Mouse (Mus musculus) lung, embryonic 16.5 days (tissue): ENCODE measurements around the gene Phlpp2. TPM values are rescaled to one million over a fixed set of nuclear protein-coding genes. Genes with fewer than 3 reads are reported as not detected.
A peak's percentile ranks its signal among the peaks of the same experiment; 100 is the strongest.

Experiments used
- ATAC-seq: fragments of 200-750 bp; cut with Nextera tagmentation; 2 replicates; pipeline ENCODE4 v1.8.0; 2017; ENCODE audit warnings: low read depth, mild to moderate bottlenecking, moderate library complexity
- H3K27ac ChIP-seq: fragments of 300-500 bp; sonication (generic); 2 replicates; pipeline ENCODE4 v1.5.1; 2014; ENCODE audit warnings: mild to moderate bottlenecking, control low read depth, low read length
- H3K27me3 ChIP-seq: fragments of 300-500 bp; sonication (generic); 2 replicates; pipeline ENCODE4 v1.6.1; 2014; ENCODE audit warnings: low read depth, low read length, mixed read lengths; ENCODE audit not compliant: control insufficient read depth, insufficient read depth
- H3K36me3 ChIP-seq: fragments of 300-500 bp; sonication (generic); 2 replicates; pipeline ENCODE4 v1.6.1; 2014; ENCODE audit warnings: low read length; ENCODE audit not compliant: control insufficient read depth, insufficient read depth
- H3K4me1 ChIP-seq: fragments of 300-500 bp; sonication (generic); replicated peaks from 2 replicates; pipeline ENCODE4 v1.6.1; 2014; ENCODE audit warnings: low read length, mixed read lengths; ENCODE audit not compliant: control insufficient read depth, insufficient read depth
- H3K4me2 ChIP-seq: fragments of 300-500 bp; sonication (generic); 2 replicates; pipeline ENCODE4 v1.6.1; 2014; ENCODE audit warnings: low read depth, low read length, control low read depth
- H3K4me3 ChIP-seq: fragments of 300-500 bp; sonication (generic); 2 replicates; pipeline ENCODE4 v1.5.1; 2014; ENCODE audit warnings: mild to moderate bottlenecking, low read length, control low read depth
- H3K9ac ChIP-seq: fragments of 300-500 bp; sonication (generic); 2 replicates; pipeline ENCODE4 v1.6.1; 2014; ENCODE audit warnings: low read length, control low read depth
- H3K9me3 ChIP-seq: fragments of 300-500 bp; sonication (generic); 2 replicates; pipeline ENCODE4 v1.6.1; 2016; ENCODE audit warnings: low read length; ENCODE audit not compliant: control insufficient read depth
- WGBS: fragments of 180-500 bp; shearing (Covaris S2); extraction: QIAGEN DNeasy Blood & Tissue Kit; methylation state at CpG from one replicate; pipeline ENCODE4 v1.1.7; 2014; 5-methylcytosine and 5-hydroxymethylcytosine counted together
- polyA plus RNA-seq: library from polyadenylated mRNA; unstranded; fragments of >200 nt; fragmentation: Nextera tagmentation; extraction: Ambion mirVana; gene quantifications from 2 replicates; pipeline ENCODE4 v1.2.1, GENCODE M21; 2015

Phlpp2 gene
- 2.2 and 2.7 TPM in 2 replicates for polyA plus RNA-seq

GRCm38 (mm10) chr8:109868003-109868679 is at the start of gene Phlpp2:
Phlpp2 (plus strand) TSS chr8:109868542.
- peak within 1 kb of the TSS; percentile 91 for H3K27ac ChIP-seq
- peak within 1 kb of the TSS; percentile 96 for H3K9ac ChIP-seq
- peak; percentile 98 for ATAC-seq
- WGBS, result under 1% methylated on average over 42 of the region's 42 CpGs
- H3K36me3 ChIP-seq, result no peaks in the 10 kb centered on the region; the same call in 1 of the 2 replicates
- H3K4me1 ChIP-seq, result peaks cover 7% of the 10 kb centered on the region
- no peaks in the 10 kb centered on the region for H3K27me3 ChIP-seq
- peak within 1 kb of the TSS; percentile 83 for H3K4me2 ChIP-seq
- peak within 1 kb of the TSS; percentile 92 for H3K4me3 ChIP-seq
- H3K9me3 ChIP-seq, result no peaks in the 10 kb centered on the region

- Histone ChIP-seq H3K27me3 (no peaks in the 10 kb centered on the region), H3K9me3 (no peaks in the 10 kb centered on the region), H3K4me1 (no peaks in the 10 kb centered on the region), H3K4me2 (no peak overlapping the region), H3K27ac (no peak overlapping the region), H3K36me3 (peaks cover 6% of the 10 kb centered on the region; the same call in 1 of the 2 replicates), H3K4me3 (no peak overlapping the region), H3K9ac (no peak overlapping the region)
- no peak for ATAC-seq
- WGBS, result 88% methylated on average over 2 of the region's 2 CpGs
Observed at GRCm38 (mm10) chr8:109823561-109823960, 44.8 kb upstream of the Phlpp2 start.

GRCm38 (mm10) chr8:109839822-109840221 is 28.5 kb upstream of the Phlpp2 start:
- Histone ChIP-seq H3K4me3 (no peak overlapping the region), H3K9ac (no peak overlapping the region), H3K4me2 (no peak overlapping the region), H3K36me3 (peaks cover 19% of the 10 kb centered on the region), H3K27ac (no peak overlapping the region), H3K4me1 (no peaks in the 10 kb centered on the region), H3K27me3 (no peaks in the 10 kb centered on the region), H3K9me3 (no peaks in the 10 kb centered on the region)
- ATAC-seq, result no peak
- 87% methylated on average over 2 of the region's 2 CpGs for WGBS

GRCm38 (mm10) chr8:109842468-109842867 is 25.9 kb upstream of the Phlpp2 start:
- no peaks in the 10 kb centered on the region for H3K9me3 ChIP-seq
- H3K27ac ChIP-seq, result no peak overlapping the region
- WGBS, result 81% methylated on average over 1 of the region's 1 CpGs
- H3K4me3 ChIP-seq, result no peak overlapping the region
- no peak overlapping the region for H3K4me2 ChIP-seq
- H3K4me1 ChIP-seq, result no peaks in the 10 kb centered on the region
- no peak for ATAC-seq
- H3K27me3 ChIP-seq, result no peaks in the 10 kb centered on the region
- H3K9ac ChIP-seq, result no peak overlapping the region
- peaks cover 23% of the 10 kb centered on the region for H3K36me3 ChIP-seq

GRCm38 (mm10) chr8:109847866-109848265 is 20.5 kb upstream of the Phlpp2 start:
- Histone ChIP-seq H3K27ac (no peak overlapping the region), H3K36me3 (peaks cover 36% of the 10 kb centered on the region), H3K9ac (no peak overlapping the region), H3K4me3 (no peak overlapping the region), H3K9me3 (no peaks in the 10 kb centered on the region), H3K27me3 (no peaks in the 10 kb centered on the region), H3K4me2 (no peak overlapping the region), H3K4me1 (no peaks in the 10 kb centered on the region)
- ATAC-seq, result no peak
- WGBS, result 71% methylated on average over 2 of the region's 2 CpGs

GRCm38 (mm10) chr8:109848981-109849380 is 19.4 kb upstream of the Phlpp2 start:
- Histone ChIP-seq H3K9me3 (no peaks in the 10 kb centered on the region), H3K4me2 (no peak overlapping the region), H3K27ac (no peak overlapping the region), H3K27me3 (no peaks in the 10 kb centered on the region), H3K36me3 (peaks cover 31% of the 10 kb centered on the region), H3K4me3 (no peak overlapping the region), H3K4me1 (no peaks in the 10 kb centered on the region), H3K9ac (no peak overlapping the region)
- ATAC-seq, result no peak
- WGBS, result 82% methylated on average over 3 of the region's 3 CpGs

- H3K4me2 ChIP-seq, result no peak overlapping the region
- H3K36me3 ChIP-seq, result peaks cover 37% of the 10 kb centered on the region
- ATAC-seq, result 0 out of 2 replicates have a peak, but pooled peaks have one; percentile 34
- no peaks in the 10 kb centered on the region for H3K9me3 ChIP-seq
- no peaks in the 10 kb centered on the region for H3K27me3 ChIP-seq
- no peak overlapping the region for H3K27ac ChIP-seq
- H3K9ac ChIP-seq, result no peak overlapping the region
- 35% methylated on average over 6 of the region's 6 CpGs for WGBS
- H3K4me3 ChIP-seq, result no peak overlapping the region
- H3K4me1 ChIP-seq, result no peaks in the 10 kb centered on the region
Observed at GRCm38 (mm10) chr8:109853423-109853822, 14.9 kb upstream of the Phlpp2 start.

- H3K36me3 ChIP-seq, result peaks cover 35% of the 10 kb centered on the region
- no peak for ATAC-seq
- H3K9me3 ChIP-seq, result no peaks in the 10 kb centered on the region
- 94% methylated on average over 4 of the region's 4 CpGs for WGBS
- H3K27ac ChIP-seq, result no peak overlapping the region
- no peak overlapping the region for H3K4me2 ChIP-seq
- H3K4me1 ChIP-seq, result no peaks in the 10 kb centered on the region
- H3K4me3 ChIP-seq, result no peak overlapping the region
- H3K27me3 ChIP-seq, result no peaks in the 10 kb centered on the region
- no peak overlapping the region for H3K9ac ChIP-seq
Observed at GRCm38 (mm10) chr8:109854522-109854921, 13.8 kb upstream of the Phlpp2 start.

GRCm38 (mm10) chr8:109855451-109855850 is 12.9 kb upstream of the Phlpp2 start:
- Histone ChIP-seq H3K36me3 (peaks cover 37% of the 10 kb centered on the region), H3K27ac (no peak overlapping the region), H3K4me2 (no peak overlapping the region), H3K4me1 (no peaks in the 10 kb centered on the region), H3K4me3 (no peak overlapping the region), H3K9me3 (no peaks in the 10 kb centered on the region), H3K27me3 (no peaks in the 10 kb centered on the region), H3K9ac (no peak overlapping the region)
- no peak for ATAC-seq
- WGBS, result 94% methylated on average over 6 of the region's 6 CpGs
